Mouse (Mus musculus) liver, embryonic 11.5 days (tissue): ENCODE results near the gene Mllt3. TPM values are rescaled to one million over a fixed set of nuclear protein-coding genes. Genes with fewer than 3 reads are reported as not detected.
A peak's percentile ranks its signal among the peaks of the same experiment; 100 is the strongest.

Source experiments
- ATAC-seq: fragments of 200-750 bp; cut with Nextera tagmentation; replicated peaks from 2 replicates; pipeline ENCODE4 v1.8.0; 2017; ENCODE audit warnings: moderate number of reproducible peaks, mild to moderate bottlenecking, moderate TSS enrichment, moderate library complexity; ENCODE audit not compliant: low FRiP score
- DNase-seq: peaks from one replicate; pipeline ENCODE4 v3.0.0-alpha.2; 2017; ENCODE audit warnings: low spot score
- H3K27ac ChIP-seq: fragments of 300-500 bp; sonication (generic); 2 replicates; pipeline ENCODE4 v1.5.1; 2014; ENCODE audit warnings: mild to moderate bottlenecking, low read depth, low read length, control low read depth
- H3K27me3 ChIP-seq: fragments of 300-500 bp; sonication (generic); replicated peaks from 2 replicates; pipeline ENCODE4 v1.6.1; 2014; ENCODE audit warnings: low read length, mixed read lengths; ENCODE audit not compliant: control insufficient read depth, insufficient read depth
- H3K36me3 ChIP-seq: fragments of 300-500 bp; sonication (generic); 2 replicates; pipeline ENCODE4 v1.6.1; 2014; ENCODE audit warnings: mild to moderate bottlenecking, low read length, moderate library complexity, mixed read lengths; ENCODE audit not compliant: control insufficient read depth, insufficient read depth
- H3K4me1 ChIP-seq: fragments of 300-500 bp; sonication (generic); replicated peaks from 2 replicates; pipeline ENCODE4 v1.6.1; 2014; ENCODE audit warnings: low read length, mixed read lengths; ENCODE audit not compliant: control insufficient read depth, insufficient read depth
- H3K4me2 ChIP-seq: fragments of 300-500 bp; sonication (generic); 2 replicates; pipeline ENCODE4 v1.6.1; 2014; ENCODE audit warnings: mild to moderate bottlenecking, control low read depth, moderate library complexity
- H3K4me3 ChIP-seq: fragments of 300-500 bp; sonication (generic); 2 replicates; pipeline ENCODE4 v1.5.1; 2014; ENCODE audit warnings: low read depth, low read length, control low read depth
- H3K9ac ChIP-seq: fragments of 300-500 bp; sonication (generic); 2 replicates; pipeline ENCODE4 v1.6.1; 2014; ENCODE audit warnings: low read depth, low read length, control low read depth
- H3K9me3 ChIP-seq: fragments of 300-500 bp; sonication (generic); 2 replicates; pipeline ENCODE4 v1.6.1; 2016; ENCODE audit warnings: low read length, inconsistent platforms, mixed read lengths; ENCODE audit not compliant: control insufficient read depth
- WGBS: fragments of 180-500 bp; shearing (Covaris S2); extraction: QIAGEN DNeasy Blood & Tissue Kit; methylation state at CpG from one replicate; pipeline ENCODE4 v1.1.7; 2014; 5-methylcytosine and 5-hydroxymethylcytosine counted together
- polyA plus RNA-seq: library from polyadenylated mRNA; unstranded; fragments of >200 nt; fragmentation: Nextera tagmentation; extraction: Ambion mirVana; gene quantifications from 2 replicates; pipeline ENCODE4 v1.2.1, GENCODE M21; 2014

Gene Mllt3
- polyA plus RNA-seq, 1 experiment from 2014 or later = 77.5 TPM

GRCm38 (mm10) chr4:88003159-88003948 lies 29.8 kb downstream of the Mllt3 start:
- no peak for DNase-seq
- Histone ChIP-seq H3K9ac (no peak overlapping the region), H3K4me1 (peaks cover 4% of the 10 kb centered on the region; the same call in 1 of the 2 replicates), H3K4me2 (no peak overlapping the region), H3K27ac (no peak overlapping the region), H3K4me3 (no peak overlapping the region), H3K27me3 (no peaks in the 10 kb centered on the region), H3K9me3 (no peaks in the 10 kb centered on the region), H3K36me3 (peaks cover 2% of the 10 kb centered on the region; the same call in 1 of the 2 replicates)
- WGBS = 40% methylated on average over 9 of the region's 9 CpGs
- peak; percentile 65; the same call in 1 of the 2 replicates for ATAC-seq

- H3K4me2 ChIP-seq = no peak overlapping the region
- no peaks in the 10 kb centered on the region for H3K9me3 ChIP-seq
- 78% methylated on average over 5 of the region's 5 CpGs for WGBS
- H3K27me3 ChIP-seq = no peaks in the 10 kb centered on the region
- DNase-seq = no peak
- no peak overlapping the region for H3K27ac ChIP-seq
- no peaks in the 10 kb centered on the region for H3K4me1 ChIP-seq
- H3K9ac ChIP-seq = no peak overlapping the region
- no peaks in the 10 kb centered on the region for H3K36me3 ChIP-seq
- ATAC-seq = no peak
- H3K4me3 ChIP-seq = no peak overlapping the region
These were observed 41.5 kb downstream of the Mllt3 start for GRCm38 (mm10) chr4:87991710-87992109.

- Histone ChIP-seq H3K4me2 (no peak overlapping the region), H3K27ac (no peak overlapping the region), H3K4me1 (no peaks in the 10 kb centered on the region), H3K4me3 (no peak overlapping the region), H3K27me3 (no peaks in the 10 kb centered on the region), H3K9me3 (no peaks in the 10 kb centered on the region), H3K9ac (no peak overlapping the region), H3K36me3 (no peaks in the 10 kb centered on the region)
- ATAC-seq (no peak), DNase-seq (no peak)
- 84% methylated on average over 5 of the region's 5 CpGs for WGBS
These were observed 42.2 kb downstream of the Mllt3 start for GRCm38 (mm10) chr4:87990940-87991339.

GRCm38 (mm10) chr4:87985281-87985680 lies 47.9 kb downstream of the Mllt3 start:
- Histone ChIP-seq H3K4me1 (no peaks in the 10 kb centered on the region), H3K36me3 (no peaks in the 10 kb centered on the region), H3K4me2 (no peak overlapping the region), H3K4me3 (no peak overlapping the region), H3K9ac (no peak overlapping the region), H3K27ac (no peak overlapping the region), H3K27me3 (no peaks in the 10 kb centered on the region), H3K9me3 (no peaks in the 10 kb centered on the region)
- ATAC-seq (no peak), DNase-seq (no peak)
- WGBS = 65% methylated on average over 4 of the region's 4 CpGs

GRCm38 (mm10) chr4:87984589-87984988 lies 48.6 kb downstream of the Mllt3 start:
- DNase-seq = no peak
- ATAC-seq = no peak
- Histone ChIP-seq H3K4me2 (no peak overlapping the region), H3K4me3 (no peak overlapping the region), H3K9ac (no peak overlapping the region), H3K27ac (no peak overlapping the region), H3K27me3 (no peaks in the 10 kb centered on the region), H3K4me1 (no peaks in the 10 kb centered on the region), H3K36me3 (no peaks in the 10 kb centered on the region), H3K9me3 (no peaks in the 10 kb centered on the region)
- WGBS = 54% methylated on average over 3 of the region's 3 CpGs

- Histone ChIP-seq H3K9me3 (no peaks in the 10 kb centered on the region), H3K27ac (no peak overlapping the region), H3K27me3 (no peaks in the 10 kb centered on the region), H3K36me3 (no peaks in the 10 kb centered on the region), H3K4me2 (no peak overlapping the region), H3K9ac (no peak overlapping the region), H3K4me1 (no peaks in the 10 kb centered on the region), H3K4me3 (no peak overlapping the region)
- no peak for ATAC-seq
- DNase-seq = no peak
- WGBS = 79% methylated on average over 5 of the region's 5 CpGs
These were observed 49.1 kb downstream of the Mllt3 start for GRCm38 (mm10) chr4:87984091-87984490.

GRCm38 (mm10) chr4:87982578-87982977 lies 50.6 kb downstream of the Mllt3 start:
- Histone ChIP-seq H3K27ac (no peak overlapping the region), H3K4me3 (no peak overlapping the region)

GRCm38 (mm10) chr4:87977820-87978448 lies 55.2 kb downstream of the Mllt3 start:
- H3K27ac ChIP-seq = no peak overlapping the region
- H3K36me3 ChIP-seq = no peaks in the 10 kb centered on the region
- no peaks in the 10 kb centered on the region for H3K27me3 ChIP-seq
- H3K9ac ChIP-seq = no peak overlapping the region
- no peak overlapping the region for H3K4me3 ChIP-seq
- no peaks in the 10 kb centered on the region for H3K9me3 ChIP-seq
- ATAC-seq = no peak
- no peak for DNase-seq
- no peaks in the 10 kb centered on the region for H3K4me1 ChIP-seq
- WGBS = 68% methylated on average over 11 of the region's 11 CpGs
- H3K4me2 ChIP-seq = no peak overlapping the region

More at GRCm38 (mm10) chr4:87982578-87982977, 50.6 kb downstream of the Mllt3 start:
- Histone ChIP-seq H3K9ac (no peak overlapping the region), H3K4me2 (no peak overlapping the region), H3K9me3 (no peaks in the 10 kb centered on the region), H3K36me3 (no peaks in the 10 kb centered on the region), H3K4me1 (no peaks in the 10 kb centered on the region), H3K27me3 (no peaks in the 10 kb centered on the region)
- ATAC-seq (no peak), DNase-seq (no peak)
- WGBS = 73% methylated on average over 5 of the region's 5 CpGs

GRCm38 (mm10) chr4:87965836-87966235 lies 67.3 kb downstream of the Mllt3 start:
- H3K9me3 ChIP-seq = no peaks in the 10 kb centered on the region
- WGBS = 82% methylated on average over 7 of the region's 7 CpGs
- ATAC-seq = no peak
- H3K27ac ChIP-seq = no peak overlapping the region
- H3K4me2 ChIP-seq = no peak overlapping the region
- H3K9ac ChIP-seq = no peak overlapping the region
- no peak overlapping the region for H3K4me3 ChIP-seq
- H3K27me3 ChIP-seq = no peaks in the 10 kb centered on the region
- H3K36me3 ChIP-seq = no peaks in the 10 kb centered on the region
- peaks cover 3% of the 10 kb centered on the region; the same call in 1 of the 2 replicates for H3K4me1 ChIP-seq
- DNase-seq = no peak
